Mouse (Mus musculus) midbrain, embryonic 14.5 days (tissue): ENCODE measurements around the gene Scaf1. TPM values are rescaled to one million over a fixed set of nuclear protein-coding genes. Genes with fewer than 3 reads are reported as not detected.
A peak's percentile ranks its signal among the peaks of the same experiment; 100 is the strongest.

ENCODE experiments used
- ATAC-seq: fragments of 200-750 bp; cut with Nextera tagmentation; 2 replicates; pipeline ENCODE4 v1.8.0; 2017; ENCODE audit warnings: moderate number of reproducible peaks, moderate library complexity; ENCODE audit not compliant: low FRiP score, low TSS enrichment
- DNase-seq: peaks from one replicate; pipeline ENCODE4 v3.0.0-alpha.2; 2015
- H3K27ac ChIP-seq: fragments of 300-500 bp; sonication (generic); replicated peaks from 2 replicates; pipeline ENCODE4 v1.5.1; 2014; ENCODE audit warnings: mild to moderate bottlenecking, low read depth, low read length, moderate library complexity
- H3K27me3 ChIP-seq: fragments of 300-500 bp; sonication (generic); 2 replicates; pipeline ENCODE4 v1.6.1; 2014; ENCODE audit warnings: low read length, control low read depth, mixed read lengths; ENCODE audit not compliant: control insufficient read depth, insufficient read depth
- H3K36me3 ChIP-seq: fragments of 300-500 bp; sonication (generic); 2 replicates; pipeline ENCODE4 v1.6.1; 2014; ENCODE audit warnings: low read length, control low read depth; ENCODE audit not compliant: control insufficient read depth, insufficient read depth
- H3K4me1 ChIP-seq: fragments of 300-500 bp; sonication (generic); 2 replicates; pipeline ENCODE4 v1.6.1; 2014; ENCODE audit warnings: mild to moderate bottlenecking, antibody characterized with exemption, low read length, control low read depth; ENCODE audit not compliant: control insufficient read depth, insufficient read depth
- H3K4me2 ChIP-seq: fragments of 300-500 bp; sonication (generic); 2 replicates; pipeline ENCODE4 v1.6.1; 2014; ENCODE audit warnings: mild to moderate bottlenecking, low read length, moderate library complexity
- H3K4me3 ChIP-seq: fragments of 300-500 bp; sonication (generic); replicated peaks from 2 replicates; pipeline ENCODE4 v1.5.1; 2014; ENCODE audit warnings: low read depth, low read length
- H3K9ac ChIP-seq: fragments of 300-500 bp; sonication (generic); replicated peaks from 2 replicates; pipeline ENCODE4 v1.6.1; 2014; ENCODE audit warnings: mild to moderate bottlenecking, low read length, moderate library complexity
- H3K9me3 ChIP-seq: fragments of 300-500 bp; sonication (generic); 2 replicates; pipeline ENCODE4 v1.6.1; 2016; ENCODE audit warnings: low read length, control low read depth, mixed read lengths; ENCODE audit not compliant: control insufficient read depth
- WGBS: fragments of 180-500 bp; shearing (Covaris S2); extraction: QIAGEN DNeasy Blood & Tissue Kit; methylation state at CpG from one replicate; pipeline ENCODE4 v1.1.7; 2014; 5-methylcytosine and 5-hydroxymethylcytosine counted together
- polyA plus RNA-seq: library from polyadenylated mRNA; unstranded; fragments of >200 nt; fragmentation: Nextera tagmentation; extraction: Ambion mirVana; gene quantifications from 2 replicates; pipeline ENCODE4 v1.2.1, GENCODE M21; 2014

Gene Scaf1
- 60.6 and 61.2 TPM in 2 replicates for polyA plus RNA-seq

DNA sequence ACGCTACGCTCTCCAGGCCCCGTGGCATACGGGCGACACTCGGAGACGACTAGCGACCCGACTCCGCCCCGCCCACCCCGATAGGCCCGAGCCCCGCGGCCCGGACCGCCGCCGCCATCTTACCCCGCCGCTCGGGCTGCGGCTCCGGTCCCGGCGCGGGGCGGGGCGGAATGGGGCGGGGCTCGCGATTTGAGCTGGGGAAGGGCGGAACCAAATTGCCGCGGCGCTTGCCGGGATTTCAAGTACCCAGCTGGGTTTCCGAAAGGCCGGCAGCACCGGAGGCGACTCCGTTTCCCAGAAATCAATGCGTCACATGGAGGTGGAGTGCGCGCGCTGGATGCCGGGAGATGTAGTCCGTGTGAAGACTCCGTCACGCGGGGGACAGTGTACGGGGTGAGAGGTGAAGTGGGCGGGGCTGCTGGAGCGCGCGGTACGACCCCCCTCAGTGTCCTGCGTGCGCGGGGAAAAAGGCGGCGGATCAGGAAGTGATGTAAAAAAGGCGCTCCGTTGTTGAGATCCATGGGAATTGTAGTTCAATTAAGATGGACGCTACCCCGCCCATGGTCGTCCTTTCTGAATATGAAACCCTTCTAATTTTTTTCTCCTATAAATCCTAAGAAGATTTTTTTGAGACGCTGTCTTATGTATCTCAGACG lies at the start of gene Scaf1:
Gene Scaf1 (minus strand): TSS at position 407 of the 656 bp plus-strand sequence.
- peaks cover 19% of the 10 kb centered on the region for H3K36me3 ChIP-seq
- peak within 1 kb of the TSS; percentile 81 for H3K4me2 ChIP-seq
- peaks cover 24% of the 10 kb centered on the region for H3K4me1 ChIP-seq
- no peaks in the 10 kb centered on the region for H3K9me3 ChIP-seq
- no peaks in the 10 kb centered on the region for H3K27me3 ChIP-seq
- peak within 1 kb of the TSS; percentile 81 for H3K27ac ChIP-seq
- peak within 1 kb of the TSS; percentile 66 for H3K4me3 ChIP-seq
- DNase-seq (peak; percentile 100), ATAC-seq (peak; percentile 96)
- WGBS, result under 1% methylated on average over 69 of the region's 69 CpGs
- peak within 1 kb of the TSS; percentile 82 for H3K9ac ChIP-seq

DNA sequence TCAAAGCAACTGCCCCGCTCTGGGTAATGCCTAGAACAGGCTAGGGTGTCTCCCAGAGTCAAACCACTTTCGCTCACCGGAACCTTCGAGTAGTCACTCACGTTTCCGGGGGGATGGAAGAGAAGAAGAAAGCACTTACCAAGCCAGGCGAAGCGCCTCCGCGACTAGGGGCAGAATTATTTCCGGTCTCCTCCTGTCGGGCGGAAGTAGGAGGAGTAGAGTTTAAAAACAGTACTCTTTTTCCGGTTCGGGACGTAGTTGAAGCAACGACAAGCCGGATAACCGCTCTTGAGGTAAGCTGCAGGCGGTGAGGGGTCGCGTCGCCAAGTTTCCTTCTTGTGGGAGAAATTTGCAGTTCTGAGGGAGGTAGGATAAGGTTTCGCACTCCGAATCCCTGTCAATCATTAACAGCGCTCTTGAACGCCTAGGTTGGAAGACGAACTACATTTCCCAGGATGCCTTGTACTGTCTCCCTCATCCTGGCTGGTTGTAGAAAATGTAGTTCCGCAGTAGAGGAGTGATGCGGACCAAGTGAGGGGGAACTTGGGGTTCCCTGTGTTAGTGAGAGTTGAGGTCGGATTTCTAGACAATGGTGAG lies 46.2 kb upstream of the Scaf1 start, which contains the start of the genes Nosip and Prrg2:
Gene Nosip (plus strand): TSS at position 191 of the 597 bp plus-strand sequence.
Gene Prrg2 (minus strand): TSS at position 439 of the 597 bp plus-strand sequence.
- peaks cover 25% of the 10 kb centered on the region for H3K4me1 ChIP-seq
- H3K36me3 ChIP-seq, result no peaks in the 10 kb centered on the region
- peak within 1 kb of the TSS; percentile 49 for H3K9ac ChIP-seq
- H3K27ac ChIP-seq, result peak within 1 kb of the TSS; percentile 86
- ATAC-seq (peak; percentile 87), DNase-seq (peak; percentile 98)
- H3K4me2 ChIP-seq, result peak within 1 kb of the TSS; percentile 54
- H3K27me3 ChIP-seq, result no peaks in the 10 kb centered on the region
- H3K9me3 ChIP-seq, result no peaks in the 10 kb centered on the region
- H3K4me3 ChIP-seq, result peak within 1 kb of the TSS; percentile 54
- WGBS, result under 1% methylated on average over 31 of the region's 31 CpGs

DNA sequence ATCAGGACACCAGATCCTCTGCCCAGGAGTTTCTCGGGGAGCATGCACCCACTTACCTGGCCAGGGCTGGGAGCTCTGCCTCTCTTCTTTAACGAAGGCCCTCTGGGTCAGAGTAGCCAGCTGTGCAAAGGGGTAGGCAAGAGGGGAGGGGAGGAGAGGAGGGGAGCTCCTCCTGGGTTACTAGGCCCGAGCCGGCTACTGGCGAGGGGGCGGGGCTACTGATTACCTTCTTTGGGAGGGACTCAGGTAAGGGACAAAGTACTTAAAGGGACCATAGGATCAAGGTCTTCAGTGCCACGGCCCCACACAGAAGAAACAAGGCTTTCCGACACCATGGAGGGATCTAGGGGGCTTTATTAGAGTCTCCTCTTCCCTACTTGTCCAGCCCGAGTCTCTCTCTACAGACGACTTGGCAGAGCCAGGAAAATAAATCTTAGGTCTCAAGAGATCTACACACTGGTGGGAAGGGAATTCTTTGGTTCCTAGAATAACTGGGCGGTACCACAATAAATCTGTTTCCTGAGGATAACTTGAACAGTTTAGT lies 45.4 kb upstream of the Scaf1 start:
- Histone ChIP-seq H3K9ac (0 out of 2 replicates have a peak overlapping the region, but pooled peaks have one; percentile 31), H3K36me3 (no peaks in the 10 kb centered on the region), H3K4me3 (peak overlapping the region; percentile 54), H3K4me2 (peak overlapping the region; percentile 48), H3K4me1 (peaks cover 25% of the 10 kb centered on the region), H3K27me3 (no peaks in the 10 kb centered on the region), H3K27ac (0 out of 2 replicates have a peak overlapping the region, but pooled peaks have one; percentile 28), H3K9me3 (no peaks in the 10 kb centered on the region)
- ATAC-seq (no peak), DNase-seq (no peak)
- 21% methylated on average over 11 of the region's 11 CpGs for WGBS

DNA sequence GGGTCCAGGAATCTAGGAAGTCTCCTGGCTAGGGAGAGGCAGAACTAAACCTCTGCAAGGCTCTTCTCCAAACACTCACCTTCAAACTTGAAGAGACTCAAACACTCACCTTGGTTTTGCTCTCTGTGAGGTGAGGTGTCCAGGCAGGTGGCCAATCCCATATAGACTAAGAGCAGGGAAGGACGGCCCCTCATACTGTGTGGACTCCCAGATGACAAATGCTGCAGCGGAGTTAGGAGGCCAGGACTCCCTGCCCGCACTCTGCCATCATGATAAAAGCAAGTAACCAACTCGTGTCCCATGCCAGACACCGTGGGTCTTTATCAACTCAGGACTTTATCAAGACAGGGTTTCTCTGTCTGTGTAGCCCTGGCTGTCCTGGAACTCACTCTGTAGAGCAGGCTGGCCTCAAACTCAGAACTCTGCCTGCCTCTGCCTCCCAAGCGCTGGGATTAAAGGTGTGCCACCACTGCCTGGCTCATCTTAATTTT lies 44.5 kb upstream of the Scaf1 start:
- 90% methylated on average over 6 of the region's 6 CpGs for WGBS
- H3K36me3 ChIP-seq, result no peaks in the 10 kb centered on the region
- H3K27me3 ChIP-seq, result no peaks in the 10 kb centered on the region
- no peak for DNase-seq
- no peak overlapping the region for H3K4me3 ChIP-seq
- H3K9ac ChIP-seq, result no peak overlapping the region
- no peak overlapping the region for H3K27ac ChIP-seq
- H3K4me1 ChIP-seq, result peaks cover 25% of the 10 kb centered on the region
- H3K9me3 ChIP-seq, result no peaks in the 10 kb centered on the region
- ATAC-seq, result no peak
- no peak overlapping the region for H3K4me2 ChIP-seq

DNA sequence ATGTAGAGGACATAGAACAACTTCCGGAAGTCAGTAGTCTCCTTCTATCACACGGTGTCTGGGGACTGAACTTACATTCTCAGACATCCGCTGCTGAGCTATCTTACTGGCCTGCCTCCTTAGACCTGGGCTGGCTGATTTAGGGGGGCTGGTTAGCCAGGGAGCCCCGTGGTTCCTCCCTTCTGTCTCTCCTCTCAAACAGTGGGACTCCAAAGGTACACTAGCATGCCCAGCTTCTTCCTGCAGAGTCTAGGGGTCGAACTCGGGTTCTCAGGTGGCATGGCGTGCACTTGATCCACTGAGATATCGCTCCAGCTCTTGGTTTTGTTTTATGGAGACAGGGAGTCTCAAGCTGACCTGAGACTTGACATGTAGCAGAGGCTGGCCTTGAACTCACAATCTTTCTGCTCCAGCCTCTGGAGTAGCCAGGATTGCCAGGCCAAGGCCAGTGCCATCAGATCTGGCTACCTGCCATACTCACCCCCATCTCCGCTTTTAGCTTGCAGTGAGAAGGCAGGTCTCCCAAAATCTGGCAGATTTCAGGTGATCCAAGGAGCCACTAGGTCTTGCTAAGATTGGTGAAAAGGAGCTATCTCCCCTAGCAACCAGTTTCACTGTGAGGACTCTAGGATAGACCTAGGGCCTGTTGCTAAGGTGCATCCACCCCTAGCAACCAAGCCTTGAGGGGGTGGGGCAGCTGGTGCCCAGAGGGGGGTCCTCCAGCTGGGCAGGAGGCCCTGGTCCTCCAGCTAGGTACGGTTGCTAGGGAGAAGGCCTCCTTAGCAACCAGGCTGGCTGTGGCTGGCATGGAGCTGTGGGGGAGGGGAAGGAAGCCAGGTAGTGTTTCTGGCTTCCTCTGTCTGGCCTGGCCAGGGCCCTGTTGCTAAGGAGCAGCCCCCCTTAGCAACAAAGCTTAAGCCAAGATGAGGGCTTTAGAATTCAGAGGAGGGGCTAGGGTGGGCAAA lies 42.7 kb upstream of the Scaf1 start:
- DNase-seq, result peak; percentile 77
- Histone ChIP-seq H3K36me3 (no peaks in the 10 kb centered on the region), H3K4me3 (no peak overlapping the region), H3K4me1 (peaks cover 30% of the 10 kb centered on the region), H3K9ac (peak overlapping the region; percentile 21; the same call in 1 of the 2 replicates), H3K27ac (peak overlapping the region; percentile 82), H3K9me3 (no peaks in the 10 kb centered on the region), H3K27me3 (no peaks in the 10 kb centered on the region), H3K4me2 (peak overlapping the region; percentile 5; the same call in 1 of the 2 replicates)
- peak; percentile 22; the same call in 1 of the 2 replicates for ATAC-seq
- 78% methylated on average over 10 of the region's 10 CpGs for WGBS

DNA sequence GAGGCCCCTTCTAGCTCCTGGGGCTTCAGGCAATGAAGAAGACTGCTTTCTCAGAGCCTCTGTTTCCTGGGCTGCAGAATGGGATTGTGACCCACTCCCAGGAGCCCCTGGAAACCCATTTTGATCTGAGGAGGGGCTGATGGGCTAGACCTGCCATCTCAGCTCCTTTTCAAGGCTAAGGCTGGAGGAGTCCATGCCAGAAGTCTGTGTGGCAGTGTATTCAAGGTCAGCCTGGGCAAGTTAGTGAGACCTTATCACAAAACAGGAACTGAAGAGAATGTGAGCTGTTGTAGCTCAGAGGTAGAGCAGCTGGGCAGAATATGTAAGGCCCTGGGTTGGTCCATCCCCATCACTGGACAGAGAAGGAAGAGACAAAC lies 40.8 kb upstream of the Scaf1 start:
- H3K4me3 ChIP-seq, result no peak overlapping the region
- H3K36me3 ChIP-seq, result no peaks in the 10 kb centered on the region
- no peak overlapping the region for H3K9ac ChIP-seq
- no peak for DNase-seq
- H3K4me2 ChIP-seq, result no peak overlapping the region
- peaks cover 33% of the 10 kb centered on the region for H3K4me1 ChIP-seq
- no peaks in the 10 kb centered on the region for H3K27me3 ChIP-seq
- no peak for ATAC-seq
- H3K9me3 ChIP-seq, result no peaks in the 10 kb centered on the region
- no peak overlapping the region for H3K27ac ChIP-seq

DNA sequence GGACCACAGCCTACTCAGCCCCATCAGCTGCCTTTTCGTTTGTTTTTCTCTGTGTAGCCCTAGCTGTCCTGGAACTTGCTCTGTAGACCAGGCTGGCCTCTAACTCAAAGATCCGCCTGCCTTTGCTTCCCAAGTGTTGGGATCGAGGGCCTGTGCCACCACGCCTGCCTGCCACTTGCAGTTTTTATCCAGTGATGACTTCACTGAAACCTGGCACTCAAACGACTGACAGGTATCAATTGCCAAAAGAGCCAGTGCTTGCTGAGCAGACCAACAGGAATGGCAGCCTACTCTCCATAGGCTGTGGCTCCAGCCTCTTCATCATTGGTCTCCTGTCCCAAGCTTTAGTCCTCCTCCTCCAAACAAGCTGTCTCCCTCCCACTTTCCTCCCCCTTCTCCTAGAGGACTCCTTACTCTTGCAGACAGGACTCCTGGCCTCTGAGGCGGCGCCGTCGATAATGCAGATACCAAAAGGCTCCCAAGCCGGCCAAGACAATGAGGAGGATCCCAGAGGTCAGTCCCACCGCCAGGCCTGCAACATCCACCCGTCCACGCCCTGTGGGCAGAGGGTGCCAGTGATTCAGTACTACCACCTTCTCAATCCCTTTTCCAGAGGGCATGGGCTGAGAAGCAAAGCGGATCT lies 40.3 kb upstream of the Scaf1 start:
- H3K4me2 ChIP-seq, result no peak overlapping the region
- WGBS, result 65% methylated on average over 14 of the region's 14 CpGs
- no peak overlapping the region for H3K9ac ChIP-seq
- H3K4me1 ChIP-seq, result peaks cover 28% of the 10 kb centered on the region
- H3K27me3 ChIP-seq, result no peaks in the 10 kb centered on the region
- no peaks in the 10 kb centered on the region for H3K9me3 ChIP-seq
- no peak overlapping the region for H3K4me3 ChIP-seq
- no peaks in the 10 kb centered on the region for H3K36me3 ChIP-seq
- DNase-seq (no peak), ATAC-seq (no peak)
- no peak overlapping the region for H3K27ac ChIP-seq
